Mouse (Mus musculus) C2C12 (cell line): Measurements from ENCODE around the gene Sprr4.

Experiments
- CEBPB ChIP-seq: IDR thresholded peaks from one replicate; pipeline ENCODE4 v1.6.1; 2011; ENCODE audit warnings: low read depth, mild to moderate bottlenecking, control low read depth, moderate library complexity
- CTCF ChIP-seq: IDR thresholded peaks from one replicate; pipeline ENCODE4 v1.5.1; 2011; ENCODE audit not compliant: control insufficient read depth, insufficient read depth, insufficient read length
- FOSL1 ChIP-seq: IDR thresholded peaks from one replicate; pipeline ENCODE4 v1.8.0; 2011; ENCODE audit warnings: mild to moderate bottlenecking, low read length; ENCODE audit not compliant: poor library complexity, insufficient read depth, severe bottlenecking
- MAX ChIP-seq: IDR thresholded peaks from one replicate; pipeline ENCODE4 v1.6.1; 2011; ENCODE audit warnings: mild to moderate bottlenecking, control low read depth
- MYOD1 ChIP-seq: IDR thresholded peaks from one replicate; pipeline ENCODE4 v1.6.1; 2011; ENCODE audit warnings: low read depth; ENCODE audit not compliant: control insufficient read depth, insufficient read length
- MYOG ChIP-seq: IDR thresholded peaks from one replicate; pipeline ENCODE4 v1.6.1; 2011; ENCODE audit not compliant: control insufficient read depth, insufficient read length; ENCODE audit errors: extremely low read depth
- USF1 ChIP-seq: IDR thresholded peaks from one replicate; pipeline ENCODE4 v1.6.1; 2011; ENCODE audit warnings: low read depth, mild to moderate bottlenecking, control low read depth, moderate library complexity

GRCm38 (mm10) chr3:92467424-92467823 is 32.9 kb downstream of the Sprr4 start:
- TF ChIP-seq CTCF, result no peak
- TF ChIP-seq MAX, result no peak
- no peak for TF ChIP-seq USF1
- no peak for TF ChIP-seq CEBPB
- no peak for TF ChIP-seq MYOD1
- no peak for TF ChIP-seq FOSL1
- TF ChIP-seq MYOG, result no peak
